Mouse (Mus musculus) liver, adult (tissue): ENCODE measurements around the gene Paqr8.
A peak's percentile ranks its signal among the peaks of the same experiment; 100 is the strongest.

Experiments
- GATA4 ChIP-seq: IDR thresholded peaks from 2 replicates; pipeline ENCODE4 v1.6.1; 2014; ENCODE audit warnings: mild to moderate bottlenecking, low read length; ENCODE audit not compliant: insufficient replicate concordance

Paqr8 gene

DNA sequence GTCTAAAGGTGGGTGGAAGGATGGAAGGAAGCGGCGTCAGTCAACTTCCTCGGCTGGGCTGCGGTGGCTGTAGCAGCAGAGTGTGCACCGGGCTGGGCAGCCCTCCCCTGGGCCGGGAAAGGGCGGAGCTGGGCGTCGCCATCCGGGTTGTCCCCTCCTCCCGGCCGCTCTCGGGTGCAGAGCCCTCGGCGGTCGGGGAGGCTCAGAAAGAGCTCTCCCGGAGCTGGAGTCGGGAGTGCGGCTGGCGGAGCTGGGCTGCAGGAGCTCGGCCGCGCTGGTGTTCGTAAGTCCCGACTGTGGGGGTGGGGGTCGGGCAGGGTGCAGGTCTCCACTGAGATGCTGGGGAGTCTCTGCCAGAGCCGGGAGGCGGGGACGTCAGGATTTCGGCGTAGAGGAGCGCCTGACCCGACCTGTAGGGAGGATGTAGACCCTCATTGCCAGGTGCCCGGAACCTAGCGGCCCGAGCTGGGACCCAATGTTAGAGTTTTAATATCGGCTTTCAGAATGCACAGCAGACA lies at the start of gene Paqr8:
Gene Paqr8, plus strand, starts transcription at position 203 of the 518 bp plus-strand sequence.
- TF ChIP-seq GATA4: peak; percentile 33; the same call in 1 of the 2 replicates

- no peak for TF ChIP-seq GATA4
Observed at GRCm38 (mm10) chr1:20856924-20857902, 33.2 kb upstream of the Paqr8 start.

GRCm38 (mm10) chr1:20860775-20861174 lies 29.6 kb upstream of the Paqr8 start:
- no peak for TF ChIP-seq GATA4

DNA sequence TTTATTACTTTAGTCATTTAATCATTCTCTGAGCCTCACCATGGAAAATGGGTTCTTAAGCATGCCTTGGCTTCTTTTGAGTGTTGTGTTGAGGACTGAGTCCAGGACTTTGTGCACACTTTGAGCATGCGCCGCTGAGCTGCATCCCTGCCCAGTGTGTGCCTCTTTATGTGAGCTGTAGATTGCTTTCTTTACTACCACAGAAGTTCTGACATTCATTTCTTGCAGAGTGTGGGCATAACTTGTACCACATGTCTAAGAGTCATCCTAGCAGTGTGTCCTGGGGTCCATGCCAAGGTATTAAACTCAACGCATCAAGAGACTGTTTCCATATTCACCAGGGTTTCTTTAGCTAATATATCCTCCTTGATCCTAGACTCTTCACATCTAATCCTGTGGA lies 28.5 kb upstream of the Paqr8 start:
- no peak for TF ChIP-seq GATA4

DNA sequence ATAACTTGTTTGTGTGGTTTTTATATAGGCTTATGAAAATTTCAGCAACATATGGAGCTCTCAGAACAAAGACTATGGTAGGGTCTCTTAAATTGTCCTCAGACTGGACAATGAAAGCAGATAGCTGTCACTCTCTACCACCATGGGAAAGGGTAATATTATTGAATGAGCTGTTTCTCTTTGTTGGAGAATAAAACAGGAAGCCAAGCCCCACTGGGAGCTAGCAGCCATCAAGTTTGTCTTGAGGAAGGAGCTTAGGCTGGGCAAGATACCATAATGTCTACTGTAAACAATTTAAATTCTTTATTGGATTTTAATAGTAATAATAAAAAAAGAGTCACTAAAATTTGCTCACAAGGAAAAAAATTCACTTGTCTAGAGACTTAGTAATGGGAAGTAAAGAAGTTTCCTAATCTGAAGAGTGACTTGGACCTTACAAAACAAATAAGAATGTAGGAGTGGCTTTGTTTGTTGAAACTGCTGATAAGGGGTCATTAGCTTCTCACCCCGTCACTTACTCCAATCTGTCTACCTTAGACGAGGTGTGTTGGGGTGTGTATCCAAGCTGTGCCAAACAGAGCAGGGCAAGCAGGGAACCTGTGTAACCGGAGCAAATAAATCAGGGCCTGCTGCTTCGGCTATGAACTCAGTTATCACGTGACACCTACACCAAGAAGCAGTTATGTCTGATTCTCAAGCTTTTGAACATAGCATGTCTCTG lies 26.8 kb upstream of the Paqr8 start:
- no peak for TF ChIP-seq GATA4

DNA sequence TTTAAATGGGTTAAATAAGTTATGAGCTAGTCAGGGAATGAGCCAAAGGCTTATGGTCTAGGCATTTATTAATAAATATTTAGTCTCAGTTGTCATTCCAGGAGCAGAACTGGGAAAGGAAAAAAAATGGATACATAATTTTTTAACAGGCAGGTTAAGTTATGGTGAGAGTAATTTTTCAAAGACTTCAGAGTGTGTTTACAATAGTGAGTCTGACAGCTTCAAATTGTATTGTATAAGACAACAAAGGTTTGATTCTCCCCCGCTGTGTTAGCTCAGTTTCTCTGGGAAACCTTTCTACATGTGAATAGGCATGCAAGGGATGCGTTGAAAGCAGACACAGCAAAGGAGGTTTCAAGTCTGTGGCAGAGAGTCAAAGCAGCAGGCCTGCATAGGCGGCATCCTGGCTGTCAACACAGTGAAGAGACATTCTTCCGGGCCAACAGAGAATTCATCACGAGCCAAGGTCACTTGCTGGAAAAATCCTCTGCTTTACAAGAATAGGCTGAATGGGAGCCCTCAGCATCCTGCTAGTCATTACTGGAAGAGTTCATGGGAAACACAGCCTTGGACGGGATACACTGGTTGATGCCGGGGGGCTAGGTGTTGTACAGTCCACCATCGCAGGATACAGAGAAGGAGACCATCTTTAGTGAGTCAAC lies 23.0 kb upstream of the Paqr8 start:
- TF ChIP-seq GATA4: no peak

- no peak for TF ChIP-seq GATA4
Observed at GRCm38 (mm10) chr1:20868036-20868435, 22.4 kb upstream of the Paqr8 start.

- no peak for TF ChIP-seq GATA4
Observed at GRCm38 (mm10) chr1:20870887-20871286, 19.5 kb upstream of the Paqr8 start.

DNA sequence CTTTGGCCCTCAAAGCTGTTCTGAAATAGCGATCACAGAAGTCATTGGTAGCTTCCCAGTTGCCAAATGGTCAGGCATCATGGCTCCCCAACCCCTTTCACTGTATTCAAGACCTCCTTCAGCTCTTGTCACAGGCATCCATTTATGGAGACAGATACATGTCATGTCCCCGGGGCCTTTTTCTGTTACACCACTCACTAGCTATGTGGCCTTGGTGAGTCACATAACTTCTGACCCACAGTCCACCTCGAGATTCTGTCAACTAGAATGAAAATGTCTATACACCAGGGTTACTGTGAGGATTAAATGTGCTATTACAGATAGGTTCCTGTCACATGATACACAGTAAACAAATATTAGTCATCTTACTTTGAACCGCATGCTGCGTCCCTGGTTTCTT lies 17.9 kb upstream of the Paqr8 start:
- no peak for TF ChIP-seq GATA4

DNA sequence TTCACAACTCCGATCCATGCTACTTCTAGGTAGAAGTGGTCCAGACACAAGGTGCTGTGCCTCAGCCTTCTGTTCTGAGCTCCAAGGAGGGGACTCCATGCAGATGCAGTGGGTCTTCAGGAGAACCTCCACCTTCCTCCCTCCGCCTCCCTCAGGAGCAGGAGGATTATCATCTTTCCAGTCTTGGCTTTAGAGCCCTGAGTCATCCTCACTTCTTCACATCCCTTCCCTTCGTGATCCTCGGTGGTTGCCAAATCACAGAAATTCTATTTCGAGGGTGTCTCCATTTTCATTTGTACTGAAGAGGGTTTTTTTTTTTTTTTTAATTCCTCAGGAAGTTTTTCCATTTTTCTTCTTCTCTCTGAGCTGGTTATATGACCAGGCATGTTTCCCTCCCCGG lies 16.3 kb upstream of the Paqr8 start:
- TF ChIP-seq GATA4: no peak

- TF ChIP-seq GATA4: no peak
Observed at GRCm38 (mm10) chr1:20877355-20877754, 13.1 kb upstream of the Paqr8 start.

- TF ChIP-seq GATA4: no peak
Observed at GRCm38 (mm10) chr1:20879361-20879760, 11.0 kb upstream of the Paqr8 start.

GRCm38 (mm10) chr1:20883079-20883478 lies 7.3 kb upstream of the Paqr8 start:
- TF ChIP-seq GATA4: no peak

DNA sequence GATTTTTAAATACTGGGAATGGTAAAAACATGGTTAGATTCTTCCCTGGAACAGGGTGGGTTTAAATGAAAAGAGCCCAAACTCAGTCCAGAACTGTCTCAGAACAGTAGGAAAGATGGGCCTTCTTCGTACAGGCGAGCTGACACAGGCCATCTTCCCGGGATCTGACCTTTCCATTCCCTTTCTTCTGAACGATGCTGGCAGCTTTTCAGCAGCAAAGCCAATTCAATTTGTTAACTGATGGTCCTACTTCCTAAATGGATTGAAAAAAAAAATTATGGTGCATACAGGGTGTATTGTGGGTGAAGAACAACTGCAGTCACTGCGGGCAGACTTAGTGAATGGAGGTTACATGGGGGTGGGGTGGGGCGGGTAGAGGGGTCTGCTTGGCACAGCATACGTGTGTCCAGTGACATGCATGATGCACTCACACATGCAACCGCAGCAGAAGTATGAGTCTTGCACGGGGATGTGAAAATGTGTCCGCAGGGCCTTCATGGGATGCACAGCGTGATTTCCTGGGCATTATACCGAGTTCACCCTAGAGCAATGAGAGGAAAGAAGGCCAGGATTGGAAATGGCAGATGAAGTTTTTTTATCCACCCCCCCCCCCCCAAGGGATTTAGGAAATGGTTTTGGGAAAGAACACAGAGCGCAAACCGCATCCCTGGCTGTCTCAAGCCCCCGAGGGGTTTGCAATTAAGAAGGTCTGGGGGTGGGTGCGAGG lies 566 bp upstream of the Paqr8 start:
- no peak for TF ChIP-seq GATA4
